Mouse (Mus musculus): Measurements from ENCODE around the gene Inpp5k.
"Not testable (repeated sequence)": the region's sequence is repeated elsewhere in the genome, so short reads cannot be mapped to it uniquely, and the experiment has no call there.

The Inpp5k gene

GRCm38 (mm10) chr11:75673411-75673810 lies 42.6 kb downstream of the Inpp5k start:
- DNase-seq (ENCODE audit: extremely low read depth, insufficient read length, low spot score) = no peak

- DNase-seq (ENCODE audit: extremely low read depth, insufficient read length, low spot score) = no peak
These were observed 44.1 kb downstream of the Inpp5k start for GRCm38 (mm10) chr11:75674875-75675274.

- DNase-seq (ENCODE audit: extremely low read depth, insufficient read length, low spot score) = peak; percentile 53
These were observed 47.3 kb downstream of the Inpp5k start for GRCm38 (mm10) chr11:75677881-75678746.

- DNase-seq (ENCODE audit: extremely low read depth, insufficient read length, low spot score) = peak; percentile 98
These were observed 48.1 kb downstream of the Inpp5k start, which contains the start of gene Crk for GRCm38 (mm10) chr11:75678747-75679438. Crk (plus strand) TSS chr11:75679259.

- DNase-seq (ENCODE audit: extremely low read depth, insufficient read length, low spot score) = peak; percentile 80
These were observed 48.8 kb downstream of the Inpp5k start for GRCm38 (mm10) chr11:75679439-75680171.

GRCm38 (mm10) chr11:75684462-75684861 lies 53.7 kb downstream of the Inpp5k start:
- no peak for DNase-seq (ENCODE audit: extremely low read depth, insufficient read length, low spot score)

- no peak for DNase-seq (ENCODE audit: extremely low read depth, insufficient read length, low spot score)
These were observed 54.2 kb downstream of the Inpp5k start for GRCm38 (mm10) chr11:75684956-75685355.

GRCm38 (mm10) chr11:75687343-75687993 lies 56.7 kb downstream of the Inpp5k start:
- peak; percentile 26 for DNase-seq (ENCODE audit: extremely low read depth, insufficient read length, low spot score)

GRCm38 (mm10) chr11:75688132-75688531 lies 57.3 kb downstream of the Inpp5k start:
- DNase-seq (ENCODE audit: extremely low read depth, insufficient read length, low spot score) = no peak

GRCm38 (mm10) chr11:75689977-75690376 lies 59.2 kb downstream of the Inpp5k start:
- no peak for DNase-seq (ENCODE audit: extremely low read depth, insufficient read length, low spot score)

GRCm38 (mm10) chr11:75691047-75691446 lies 60.3 kb downstream of the Inpp5k start:
- DNase-seq (ENCODE audit: extremely low read depth, insufficient read length, low spot score) = no peak

GRCm38 (mm10) chr11:75693570-75693969 lies 62.8 kb downstream of the Inpp5k start:
- no peak for DNase-seq (ENCODE audit: extremely low read depth, insufficient read length, low spot score)

GRCm38 (mm10) chr11:75697464-75697863 lies 66.7 kb downstream of the Inpp5k start:
- DNase-seq (ENCODE audit: extremely low read depth, insufficient read length, low spot score) = not testable (repeated sequence)

All from 3134 (cell line).